Mouse (Mus musculus) left cerebral cortex, postnatal 25 days (tissue): ENCODE results near the gene Dgki. TPM values are rescaled to one million over a fixed set of nuclear protein-coding genes. Genes with fewer than 3 reads are reported as not detected.
A peak's percentile ranks its signal among the peaks of the same experiment; 100 is the strongest.

Experiments used
- DNase-seq, 2 experiments: peaks; one replicate each; pipeline ENCODE4 v3.0.0; 2022; ENCODE audit warnings: low spot score in 2 of 2, mixed read lengths in 1 of 2
- intact Hi-C: fragments of 180-260 bp; cut with DNase I; formaldehyde crosslinking; loops from one replicate; pipeline ENCODE4 v1.15.1; 2025
- total RNA-seq, 2 experiments: library from RNA; stranded (reverse); gene quantifications; 2 replicates each; pipeline ENCODE4 v1.2.3; 2021

Gene Dgki
- total RNA-seq, 2 experiments from 2014 or later = 68.5 to 82.6 TPM

- DNase-seq = peak; percentile 69 to 81
- intact Hi-C loops = loop anchor here (10.0 kb wide), 1 partner anchor 1661 kb away; no protein-coding TSS in a partner anchor
These were observed 253.7 kb downstream of the Dgki start for GRCm38 (mm10) chr6:37046152-37046788.

DNA sequence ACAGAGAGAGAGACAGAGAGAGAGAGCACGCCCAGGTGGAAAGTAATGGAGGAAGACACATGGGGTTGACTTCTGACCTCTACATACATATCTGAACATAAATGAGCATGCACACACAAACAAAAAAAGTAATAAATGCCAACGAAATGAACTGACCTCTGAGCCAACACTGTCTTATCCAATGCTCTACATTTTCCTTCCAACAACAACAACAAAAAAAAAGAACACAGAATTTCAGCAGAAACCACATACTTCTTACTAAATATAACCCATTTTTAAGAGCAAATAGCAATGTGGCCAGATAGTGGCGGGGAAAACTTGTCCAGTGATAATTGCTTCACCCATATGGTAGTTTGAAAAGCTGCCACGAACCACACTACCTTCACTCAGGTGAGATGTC lies 255.2 kb downstream of the Dgki start:
- DNase-seq = no peak
- intact Hi-C loops = loop anchor here (10.0 kb wide), 1 partner anchor 1660 kb away; no protein-coding TSS in a partner anchor

DNA sequence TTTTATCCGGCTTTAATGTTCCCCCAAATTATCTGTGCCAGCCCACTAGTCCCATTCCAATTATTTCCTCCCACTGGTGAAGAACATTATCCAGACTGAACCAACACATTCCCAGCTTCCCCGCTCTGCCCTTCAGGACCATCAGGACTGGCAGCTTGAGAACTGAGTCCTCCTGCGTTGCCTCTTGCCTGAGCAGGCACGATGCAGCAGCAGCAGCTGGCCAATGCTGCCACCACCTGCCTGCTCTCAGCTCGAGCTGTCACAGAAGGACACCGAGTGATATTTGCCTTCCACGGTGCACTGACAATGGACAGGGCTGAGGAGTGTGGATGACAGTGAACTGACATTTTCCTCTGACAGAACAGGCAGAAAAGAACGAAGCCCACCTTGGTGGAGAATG lies 261.5 kb downstream of the Dgki start:
- peak; percentile 36 to 60 for DNase-seq
- intact Hi-C loops = loop anchor here (5.0 to 10.0 kb wide), 2 partner anchors 136 to 224 kb away; partner anchors contain the start of gene Ptn

DNA sequence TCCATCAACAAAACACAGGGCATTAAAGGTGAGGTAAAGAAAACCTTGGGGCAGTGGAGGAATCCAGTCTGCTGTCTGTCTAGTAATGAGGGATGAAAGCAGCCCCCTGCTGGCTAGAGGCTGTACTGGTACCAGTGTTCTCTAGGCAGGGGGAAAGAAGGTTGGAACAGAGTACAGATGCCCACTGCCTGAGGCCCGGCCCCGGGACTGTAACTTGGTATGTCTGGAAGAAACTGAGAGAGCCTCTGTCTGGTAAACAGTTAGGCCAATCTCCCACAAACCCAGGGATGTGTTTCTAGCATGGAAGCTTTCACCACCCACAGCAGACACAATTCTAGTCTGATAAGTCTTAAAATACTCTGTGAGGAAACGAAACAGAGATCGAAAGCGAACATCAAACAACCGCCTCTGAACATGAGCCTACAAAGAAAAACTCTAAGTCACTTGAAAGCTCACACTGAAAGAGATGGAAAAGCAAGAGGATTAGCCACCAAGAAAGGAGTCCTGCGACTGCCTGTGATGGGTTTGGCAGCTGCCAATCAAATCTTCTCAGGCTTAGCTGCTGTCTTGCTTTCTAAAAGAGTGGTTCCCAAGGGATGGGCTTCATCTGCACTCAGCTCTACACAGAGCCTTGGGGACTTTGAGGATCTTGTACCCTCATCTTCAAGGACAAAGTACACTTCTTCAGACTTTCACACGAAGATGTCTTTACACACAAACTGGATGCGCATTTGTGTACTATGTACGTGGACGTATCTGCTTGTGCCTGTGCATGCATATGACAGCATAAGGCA lies 262.7 kb downstream of the Dgki start:
- peak; percentile 56 to 71 for DNase-seq
- intact Hi-C loops = loop anchor here (2.0 to 10.0 kb wide), 3 partner anchors 135 to 347 kb away; partner anchors contain the start of gene Ptn

DNA sequence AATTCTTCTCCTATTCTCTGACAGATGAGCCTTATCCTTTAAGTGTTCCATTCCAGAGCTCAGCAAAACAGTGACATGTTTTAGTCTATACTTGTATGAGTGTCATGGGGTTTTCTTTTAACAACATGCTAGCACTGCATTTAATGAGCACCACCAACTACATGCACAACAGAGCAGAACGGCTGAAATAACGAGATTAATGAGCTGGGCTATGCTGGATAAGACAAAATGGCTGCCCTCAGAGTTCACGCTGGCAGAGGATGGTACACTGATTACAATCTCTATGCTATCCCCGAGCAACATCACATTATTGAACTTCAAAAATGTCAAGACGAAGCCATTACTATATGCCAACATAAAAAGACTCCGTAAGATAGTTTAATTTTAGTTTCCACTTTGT lies 264.3 kb downstream of the Dgki start:
- intact Hi-C loops = loop anchor here (2.0 to 10.0 kb wide), 3 partner anchors 133 to 345 kb away; partner anchors contain the start of gene Ptn
- no peak for DNase-seq

DNA sequence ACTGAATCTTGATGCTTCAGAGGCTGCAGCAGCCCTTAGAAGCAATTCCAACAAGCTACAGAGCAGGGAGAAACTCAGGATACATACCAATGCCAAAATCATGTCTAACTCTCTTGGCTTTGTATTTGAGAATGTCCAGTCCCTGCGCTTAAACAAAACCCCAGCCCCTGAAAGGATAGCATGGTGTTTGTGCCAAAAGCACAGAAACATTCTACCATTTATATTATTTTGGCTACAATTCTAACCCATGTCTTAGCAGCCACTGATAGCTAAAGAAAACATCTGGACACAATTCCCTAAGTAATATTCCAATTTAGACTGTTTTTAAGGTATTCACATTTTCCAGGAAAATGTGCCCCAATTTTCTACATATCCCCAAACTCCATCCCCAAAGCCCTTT lies 269.0 kb downstream of the Dgki start:
- intact Hi-C loops = loop anchor here (10.0 kb wide), 1 partner anchor 216 kb away; the partner anchor contains the start of gene Ptn
- DNase-seq = no peak

DNA sequence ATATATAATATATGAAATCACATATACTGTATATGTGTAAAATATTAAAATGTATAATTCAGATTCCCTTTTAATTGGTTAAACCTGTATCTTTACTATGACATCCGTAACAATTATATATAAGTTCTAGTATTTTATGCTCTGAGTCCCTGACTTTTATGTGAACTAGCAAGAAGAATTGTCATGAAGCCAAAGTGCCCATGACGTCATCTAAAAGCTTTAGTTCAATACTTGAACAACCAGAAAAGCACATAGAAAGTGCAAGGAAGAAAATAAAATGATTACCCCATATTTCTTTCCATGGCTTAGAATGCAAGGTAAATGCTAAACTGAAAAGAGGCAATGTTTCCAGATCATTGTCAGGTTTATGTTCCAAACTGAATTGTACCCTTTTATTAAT lies 269.6 kb downstream of the Dgki start:
- intact Hi-C loops = loop anchor here (10.0 kb wide), 1 partner anchor 216 kb away; the partner anchor contains the start of gene Ptn
- no peak for DNase-seq

GRCm38 (mm10) chr6:37028841-37029240 lies 271.1 kb downstream of the Dgki start:
- intact Hi-C loops = no loop called here
- DNase-seq = no peak

DNA sequence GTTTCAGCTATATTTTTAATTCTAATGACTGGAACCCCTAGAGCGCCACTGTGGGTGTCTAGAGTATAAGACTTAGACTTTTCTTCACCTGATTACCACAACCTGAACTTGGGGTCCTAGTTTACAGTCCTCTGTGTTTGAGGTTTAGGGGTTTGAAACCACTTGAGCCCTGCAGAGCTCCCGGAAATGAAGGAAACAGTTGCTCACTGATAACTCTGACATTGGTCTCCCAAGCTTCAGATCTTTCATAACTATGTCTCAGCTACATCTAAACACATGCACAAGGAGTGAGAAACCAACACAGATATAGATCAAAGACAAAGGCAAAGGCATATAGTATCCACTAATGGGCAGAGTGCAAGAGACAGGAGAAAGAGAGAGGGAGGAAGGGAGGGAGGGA lies 271.7 kb downstream of the Dgki start:
- intact Hi-C loops = no loop called here
- no peak for DNase-seq

GRCm38 (mm10) chr6:37026343-37027243 lies 273.4 kb downstream of the Dgki start:
- no peak for DNase-seq
- intact Hi-C loops = no loop called here

DNA sequence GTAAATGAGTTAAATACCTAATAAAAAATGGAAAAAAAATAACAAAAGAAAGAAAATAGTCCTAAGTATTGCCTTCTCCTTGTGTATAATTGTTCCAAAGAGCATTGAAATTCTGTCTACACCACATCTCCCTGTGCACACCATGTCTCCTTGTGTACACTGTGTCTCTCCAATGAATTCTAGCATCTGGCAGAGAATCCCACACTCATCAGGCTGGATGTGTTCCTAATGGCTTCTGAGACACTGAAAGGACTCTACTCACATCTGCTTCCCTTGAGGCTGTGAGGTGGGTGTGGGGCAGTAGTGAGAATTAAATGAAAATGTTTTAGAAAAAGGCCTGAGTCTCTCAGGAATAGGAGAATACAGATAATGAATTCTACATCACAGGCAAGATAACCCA lies 283.9 kb downstream of the Dgki start:
- no peak for DNase-seq
- intact Hi-C loops = no loop called here

DNA sequence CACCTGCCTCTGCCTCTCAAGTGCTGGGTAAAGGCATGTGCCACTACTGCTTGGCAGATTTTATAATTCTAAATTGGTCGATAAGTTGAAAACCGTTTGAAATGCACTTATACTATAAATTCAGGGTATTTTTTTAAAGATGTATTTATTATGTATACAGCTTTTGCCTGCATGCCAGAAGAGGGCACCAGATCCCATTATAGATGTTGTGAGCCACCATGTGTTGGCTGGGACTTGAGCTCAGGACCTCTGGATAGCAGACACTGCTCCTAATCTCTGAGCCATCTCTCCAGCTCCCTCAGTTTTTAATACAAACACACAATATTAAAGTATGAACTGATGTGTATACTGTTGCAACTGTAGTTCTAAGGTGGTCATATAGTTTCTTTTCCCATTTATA lies 288.4 kb downstream of the Dgki start:
- DNase-seq = no peak
- intact Hi-C loops = no loop called here

GRCm38 (mm10) chr6:37007573-37007972 lies 292.4 kb downstream of the Dgki start:
- DNase-seq = no peak
- intact Hi-C loops = no loop called here

DNA sequence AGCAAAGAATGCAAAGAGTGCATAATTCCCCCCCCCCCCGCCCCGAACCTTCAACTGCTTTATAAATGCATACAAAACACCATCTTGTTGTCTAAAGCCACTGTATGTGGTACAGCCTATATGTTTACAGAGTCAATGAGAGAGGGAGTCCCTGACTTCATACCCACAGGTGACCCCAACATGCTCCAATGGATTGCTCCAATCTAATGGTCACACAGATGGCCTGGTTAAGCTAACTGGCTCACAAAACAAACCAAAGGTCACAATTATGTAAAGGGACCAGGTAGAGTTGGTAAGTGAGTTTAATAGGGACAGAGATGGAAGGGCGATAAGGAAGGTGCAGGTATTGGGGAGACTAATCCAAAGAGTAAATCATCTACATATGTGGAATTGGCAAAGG lies 295.1 kb downstream of the Dgki start:
- DNase-seq = no peak
- intact Hi-C loops = no loop called here

DNA sequence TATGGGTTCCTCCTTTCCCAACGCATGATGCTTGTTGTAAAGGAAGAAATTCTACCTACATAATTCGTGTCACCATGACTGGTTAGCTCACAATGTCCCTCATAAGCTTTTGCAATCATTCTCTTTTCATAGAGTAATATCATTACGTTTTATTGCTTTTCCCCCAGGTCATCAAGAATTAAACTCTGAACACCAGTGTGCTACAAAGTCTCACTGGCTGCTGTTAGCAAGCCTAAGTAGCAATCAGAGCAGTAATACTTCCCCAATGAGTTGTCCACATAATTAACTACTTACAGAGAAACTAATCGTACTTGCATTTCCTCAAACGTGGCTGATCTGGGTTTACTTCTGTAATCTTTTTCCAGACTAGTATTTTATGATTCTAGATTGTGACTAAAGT lies 296.7 kb downstream of the Dgki start:
- intact Hi-C loops = no loop called here
- no peak for DNase-seq

GRCm38 (mm10) chr6:36998942-36999341 lies 301.0 kb downstream of the Dgki start:
- intact Hi-C loops = no loop called here
- peak in 1 of 2 experiments; percentile 47 for DNase-seq

- no peak for DNase-seq
- intact Hi-C loops = no loop called here
These were observed 305.7 kb downstream of the Dgki start for GRCm38 (mm10) chr6:36994329-36994728.

DNA sequence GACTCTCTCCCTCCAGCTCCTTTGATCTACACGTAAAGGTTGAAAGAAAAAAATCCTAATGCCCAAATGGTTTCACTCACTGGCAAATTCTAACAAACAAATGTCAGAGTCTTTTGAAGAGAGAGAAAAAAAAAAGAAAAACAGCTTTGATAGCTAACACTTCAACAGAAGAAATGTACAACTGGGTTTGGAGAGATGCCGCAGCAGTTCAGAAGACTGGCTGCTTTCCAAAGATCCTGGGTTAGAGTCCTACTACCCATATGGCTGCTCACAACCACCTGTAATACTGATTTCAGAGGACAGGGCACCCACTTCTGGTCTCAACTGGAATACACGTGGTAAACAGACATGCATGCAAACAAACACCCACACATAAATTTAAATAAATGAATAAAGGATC lies 309.8 kb downstream of the Dgki start:
- intact Hi-C loops = no loop called here
- no peak for DNase-seq

DNA sequence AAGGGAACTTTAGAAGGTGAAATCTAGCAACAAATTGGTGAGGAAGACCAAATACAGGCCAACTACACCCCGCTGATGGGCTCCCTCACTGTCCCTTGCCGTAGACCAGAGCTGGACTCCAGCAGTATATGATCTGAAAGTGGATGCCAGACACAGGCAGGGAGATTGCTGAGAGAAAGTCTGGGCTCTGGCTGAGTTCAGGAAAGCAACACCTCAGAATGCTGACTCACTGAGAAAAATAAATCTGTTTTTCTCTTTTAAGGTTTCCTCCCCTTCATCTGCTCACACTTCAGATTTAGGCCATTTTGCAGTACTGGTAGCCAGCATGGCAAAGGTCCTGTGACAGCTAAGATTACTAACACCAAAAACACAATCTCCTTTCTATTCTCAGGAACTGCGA lies 311.2 kb downstream of the Dgki start:
- DNase-seq = peak in 1 of 2 experiments; percentile 56
- intact Hi-C loops = no loop called here

- peak in 1 of 2 experiments; percentile 76 for DNase-seq
- intact Hi-C loops = no loop called here
These were observed 318.3 kb downstream of the Dgki start for GRCm38 (mm10) chr6:36981646-36982045.
